Mouse (Mus musculus) CD4-positive, CD25-positive, alpha-beta regulatory T cell, adult 2 months (primary cell): ENCODE results near the gene Fam155a.
"Not testable (repeated sequence)": the region's sequence is repeated elsewhere in the genome, so short reads cannot be mapped to it uniquely, and the experiment has no call there.

Experiments
- DNase-seq: peaks from one replicate; pipeline ENCODE4 v3.0.0-alpha.2; 2012; ENCODE audit warnings: low read depth, low spot score

The Fam155a gene

DNA sequence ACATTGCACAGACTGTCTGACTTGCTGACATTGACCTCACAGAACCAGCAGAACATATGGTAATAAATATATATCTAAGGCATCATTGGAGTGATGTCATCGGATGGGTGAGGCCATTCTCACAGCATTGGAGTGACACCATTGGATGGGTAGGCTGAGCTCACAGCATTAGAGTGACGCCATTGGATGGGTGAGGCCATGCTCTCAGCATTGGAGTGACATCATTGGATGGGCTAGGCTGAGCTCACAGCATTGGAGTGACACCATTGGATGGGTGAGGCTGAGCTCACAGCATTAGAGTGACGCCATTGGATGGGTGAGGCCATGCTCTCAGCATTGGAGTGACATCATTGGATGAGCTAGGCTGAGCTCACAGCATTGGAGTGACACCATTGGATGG, 110.9 kb downstream of the Fam155a start:
- not testable (repeated sequence) for DNase-seq

DNA sequence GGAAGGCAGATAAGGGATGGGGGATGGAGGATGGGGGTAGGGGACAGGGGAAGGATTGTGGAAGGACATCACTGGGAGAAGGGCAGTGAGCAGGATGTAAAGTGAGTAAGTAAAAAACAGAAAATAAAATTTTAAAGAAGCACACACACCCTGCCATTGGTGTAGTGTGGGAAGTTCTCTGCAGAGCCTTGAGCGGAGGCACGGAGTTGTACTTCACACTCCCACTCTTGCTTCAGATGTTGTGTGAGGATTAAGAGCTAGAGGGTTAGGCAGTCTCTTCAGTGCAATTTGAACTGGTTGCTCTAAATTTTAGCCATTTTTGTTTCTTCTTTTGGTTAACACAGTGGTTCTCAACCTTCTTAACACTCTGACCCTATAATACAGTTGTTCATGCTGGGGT, 114.1 kb downstream of the Fam155a start:
- no peak for DNase-seq

DNA sequence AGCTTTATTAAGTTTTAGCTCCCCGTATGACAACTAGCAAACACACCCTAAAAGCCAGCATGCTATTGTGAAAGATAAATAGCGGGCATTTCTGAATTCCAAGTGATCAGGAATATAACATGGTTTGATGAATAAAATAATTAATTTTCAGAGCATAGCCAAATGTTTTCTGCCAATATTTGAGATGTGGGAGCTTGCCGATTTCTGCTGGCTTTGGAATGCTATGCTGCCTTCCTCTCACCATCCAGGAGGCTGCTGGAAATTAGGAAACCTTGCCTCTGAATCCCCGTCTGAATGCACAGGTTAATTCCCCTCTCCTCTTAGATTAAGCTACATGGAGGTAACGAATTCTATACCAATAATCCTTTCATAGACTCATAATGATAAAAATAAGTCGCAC, 116.1 kb downstream of the Fam155a start:
- DNase-seq = no peak

DNA sequence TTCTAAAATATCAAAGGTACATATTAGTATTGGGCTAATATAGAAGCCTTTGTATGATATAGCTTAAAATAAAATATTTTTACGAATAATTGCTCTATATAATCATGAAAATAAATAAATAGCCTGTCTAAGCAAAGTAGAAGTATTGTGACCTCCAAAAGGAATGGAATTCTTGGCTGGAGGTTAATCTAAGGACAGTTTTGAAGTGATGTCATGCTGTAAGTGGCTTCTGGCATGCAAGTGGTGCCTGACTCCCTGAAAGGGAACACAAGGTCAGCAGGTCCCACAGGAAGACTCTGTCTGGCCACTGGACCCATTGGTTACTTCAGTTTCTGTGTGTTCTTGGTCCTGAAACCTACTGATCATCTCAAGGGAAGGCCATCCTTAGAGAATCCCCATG, 117.3 kb downstream of the Fam155a start:
- no peak for DNase-seq

DNA sequence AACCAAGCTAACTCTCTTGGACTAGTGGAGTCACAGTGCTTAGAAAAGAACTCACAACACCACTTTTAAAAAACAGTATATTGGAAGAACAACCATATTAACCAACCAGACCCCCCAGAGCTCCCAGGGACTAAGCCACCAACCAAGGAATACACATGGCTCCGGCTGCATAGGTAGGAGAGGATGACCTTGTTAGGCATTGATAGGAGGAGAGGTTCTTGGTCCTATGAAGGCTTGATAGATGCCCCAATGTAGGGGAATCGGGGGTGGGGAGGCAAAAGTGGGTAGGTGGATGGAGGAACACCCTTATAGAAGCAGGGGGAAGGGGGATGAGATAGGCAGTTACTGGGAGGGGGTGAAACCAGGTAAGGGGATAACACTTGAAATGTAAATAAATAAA, 132.8 kb downstream of the Fam155a start:
- DNase-seq = no peak

DNA sequence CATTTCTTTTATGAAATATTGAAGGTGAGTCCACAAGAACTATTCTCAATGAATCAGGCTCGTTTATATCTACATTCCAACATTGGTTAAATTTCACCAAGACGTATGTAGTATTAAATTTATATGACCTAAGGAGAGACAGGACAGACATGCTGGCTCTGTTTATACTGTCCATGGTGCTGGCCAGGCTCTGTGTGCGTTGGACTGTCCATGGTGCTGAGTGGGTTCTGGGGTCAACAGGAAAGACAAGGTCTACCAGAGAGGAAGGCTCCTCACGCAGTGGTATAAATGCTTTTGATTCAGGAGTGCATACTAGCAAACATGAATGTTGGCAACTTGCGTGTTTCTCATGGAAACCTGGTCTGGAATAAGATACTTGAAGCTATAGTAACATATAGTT, 135.7 kb downstream of the Fam155a start:
- DNase-seq = no peak

DNA sequence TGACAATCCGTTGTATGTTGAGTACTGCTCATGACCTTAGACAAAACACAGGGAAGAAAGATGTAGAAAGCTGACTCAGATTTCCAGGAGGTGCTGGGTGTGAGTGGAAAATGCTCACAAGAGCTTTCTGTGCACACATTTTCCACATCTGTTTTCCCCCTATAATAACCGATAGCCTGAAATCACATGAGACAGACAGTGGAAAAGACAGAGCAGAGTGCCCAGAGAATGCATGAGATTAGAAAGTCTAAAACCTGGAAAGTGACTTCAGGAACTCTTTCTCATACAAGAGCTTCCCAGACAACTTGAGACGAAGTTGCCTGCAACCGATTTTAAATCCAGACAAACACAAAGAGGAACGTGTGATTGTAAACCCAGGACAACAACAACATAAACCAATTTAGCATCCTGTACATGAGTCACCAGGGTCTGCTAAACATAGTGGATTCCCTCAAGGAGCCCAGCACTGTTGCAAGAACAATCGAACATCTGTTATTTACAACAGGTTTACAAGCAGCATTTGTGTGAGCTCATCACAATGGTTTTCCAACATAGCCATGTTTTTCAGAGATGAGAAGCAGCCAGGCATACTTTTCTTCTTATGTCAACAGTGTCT, 163.8 kb downstream of the Fam155a start:
- no peak for DNase-seq

DNA sequence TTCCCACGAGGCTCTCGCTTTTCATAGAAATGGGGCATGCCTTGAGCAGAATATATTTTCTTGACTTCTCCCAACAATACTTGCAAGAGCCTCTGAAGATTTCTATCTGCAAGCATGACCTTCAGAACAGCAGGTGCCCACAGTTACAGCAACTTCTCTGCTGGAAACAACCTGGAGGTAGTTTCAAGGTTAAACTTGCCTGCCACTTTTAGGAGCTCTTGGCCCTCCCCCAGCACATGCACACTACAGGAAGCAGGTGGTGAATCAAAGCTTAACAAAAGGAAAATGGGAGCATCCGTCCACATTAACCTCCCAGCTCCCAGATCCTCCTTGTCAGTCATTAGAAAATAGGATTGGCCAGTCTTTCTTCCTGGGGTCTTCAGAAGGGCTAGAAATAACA, 175.0 kb downstream of the Fam155a start:
- DNase-seq = no peak

DNA sequence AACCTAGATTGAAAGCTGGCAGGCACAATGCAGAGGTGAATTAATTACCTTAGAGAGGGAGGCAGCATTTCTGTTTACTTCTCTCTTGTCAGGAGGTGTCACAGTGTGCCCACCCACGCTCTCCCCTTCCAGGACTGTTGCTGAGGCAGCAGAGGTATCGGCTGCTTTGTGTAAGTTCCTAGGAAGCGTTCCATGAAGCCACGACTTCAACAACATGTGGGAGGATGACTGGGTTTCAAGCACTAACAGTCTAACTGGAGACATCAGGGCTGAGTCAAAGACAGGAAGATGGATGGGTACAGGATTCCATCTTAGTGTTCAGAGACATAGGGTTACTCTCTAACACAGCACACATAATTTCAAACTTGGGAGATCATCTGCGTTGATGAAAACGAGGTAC, 189.1 kb downstream of the Fam155a start:
- no peak for DNase-seq

DNA sequence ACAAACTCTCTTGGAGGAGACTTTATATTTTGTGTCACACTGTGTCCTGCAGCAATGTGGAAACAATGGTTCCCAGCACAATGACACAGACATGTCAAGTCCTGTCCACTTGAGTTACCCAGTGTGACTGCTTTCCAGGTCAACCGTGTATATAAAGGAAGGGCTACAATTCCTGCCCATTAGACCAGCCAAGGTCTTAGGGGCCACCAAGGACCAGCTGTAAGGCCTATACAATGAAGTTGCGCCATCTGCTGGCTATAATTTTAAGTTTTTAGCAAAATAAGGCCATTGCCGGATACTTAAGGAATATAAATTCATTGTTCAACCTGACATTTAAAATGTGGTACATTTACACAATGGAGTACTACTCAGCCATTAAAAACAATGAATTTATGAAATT, 190.8 kb downstream of the Fam155a start:
- DNase-seq = no peak

DNA sequence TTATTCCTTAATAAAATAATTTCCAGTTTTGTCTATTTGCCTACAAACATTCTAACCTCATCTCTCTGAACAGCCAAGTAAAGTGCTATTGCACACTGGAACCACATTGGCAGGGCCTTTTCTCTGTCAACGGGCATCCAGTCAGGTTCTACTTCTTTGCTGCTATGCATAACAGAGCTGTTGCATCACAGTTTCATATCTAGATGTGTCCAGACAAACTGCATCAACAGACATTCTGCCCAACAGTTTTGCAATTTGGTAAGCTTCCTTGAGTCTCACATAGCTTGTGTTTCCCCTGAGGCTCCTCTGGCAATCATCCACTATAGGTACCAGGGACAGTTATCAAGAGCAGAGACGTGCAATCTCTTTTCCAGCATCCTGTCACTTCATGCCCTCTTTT, 199.0 kb downstream of the Fam155a start:
- DNase-seq = no peak

DNA sequence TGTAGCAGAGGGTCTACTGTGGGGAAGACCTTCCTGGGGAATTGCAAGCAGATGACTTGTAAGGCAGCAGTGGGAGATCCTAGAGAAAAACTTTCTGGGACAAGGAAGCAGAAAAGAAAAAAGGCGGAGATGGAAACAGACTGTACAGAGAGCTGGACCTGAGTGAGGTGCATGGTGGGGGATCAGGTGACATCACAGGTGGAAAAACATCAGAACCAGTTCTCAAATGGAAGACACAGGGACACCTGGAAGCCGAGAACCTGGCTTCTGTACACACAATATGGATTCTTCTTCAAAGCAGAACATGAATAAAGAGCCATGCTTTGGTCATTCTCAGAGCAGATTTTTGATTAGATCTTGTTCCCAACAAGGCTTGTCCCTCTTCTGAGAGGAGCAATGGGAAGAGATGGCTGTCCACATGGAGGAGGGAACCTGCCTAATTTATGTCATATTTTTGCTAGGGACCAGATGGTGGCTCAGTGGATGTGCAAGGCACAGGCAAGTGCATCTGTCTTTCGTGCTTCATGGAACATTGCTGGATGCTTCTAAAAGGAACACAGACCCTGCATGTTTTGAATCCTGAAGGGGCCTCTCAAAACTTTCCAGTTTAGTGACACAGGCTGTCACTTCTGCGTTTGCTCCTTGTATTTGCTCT, 201.3 kb downstream of the Fam155a start:
- DNase-seq = no peak

DNA sequence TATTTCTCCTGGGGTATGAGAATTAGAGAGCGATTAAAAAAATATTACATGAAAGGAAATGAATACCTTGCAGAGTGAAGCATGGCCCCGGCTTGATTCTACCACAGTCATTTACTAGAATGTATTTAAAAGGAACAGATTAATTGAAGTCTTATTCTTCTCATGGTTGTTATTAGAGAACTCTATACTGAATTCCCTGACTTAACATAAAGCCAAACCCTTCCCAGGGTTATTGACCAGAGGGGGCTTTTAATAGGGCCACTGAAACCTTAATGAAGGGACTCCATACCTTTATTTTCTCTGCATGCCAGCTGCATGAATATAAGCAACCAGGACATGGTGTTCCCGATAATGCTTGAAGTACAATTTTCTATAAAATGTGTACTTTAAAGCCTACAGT, 221.8 kb downstream of the Fam155a start:
- no peak for DNase-seq

DNA sequence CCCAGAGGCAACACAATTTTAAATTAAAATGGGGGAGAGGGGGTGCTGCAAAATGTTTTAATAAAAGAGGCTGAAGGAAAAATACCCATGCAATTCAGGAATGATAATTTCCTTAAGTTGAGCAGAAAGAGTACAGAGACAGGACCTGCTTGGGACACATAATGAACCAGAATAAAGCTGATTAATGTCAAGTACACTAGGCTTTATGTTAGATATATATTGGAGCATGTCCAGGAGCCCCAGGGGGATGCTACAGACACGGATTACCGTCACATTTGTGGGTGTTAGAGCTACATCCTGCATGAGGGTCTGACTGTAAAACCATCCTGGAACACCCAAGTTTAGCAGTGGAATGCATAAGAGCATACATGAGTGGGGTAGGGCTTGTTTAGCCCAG, 223.4 kb downstream of the Fam155a start:
- DNase-seq = no peak

DNA sequence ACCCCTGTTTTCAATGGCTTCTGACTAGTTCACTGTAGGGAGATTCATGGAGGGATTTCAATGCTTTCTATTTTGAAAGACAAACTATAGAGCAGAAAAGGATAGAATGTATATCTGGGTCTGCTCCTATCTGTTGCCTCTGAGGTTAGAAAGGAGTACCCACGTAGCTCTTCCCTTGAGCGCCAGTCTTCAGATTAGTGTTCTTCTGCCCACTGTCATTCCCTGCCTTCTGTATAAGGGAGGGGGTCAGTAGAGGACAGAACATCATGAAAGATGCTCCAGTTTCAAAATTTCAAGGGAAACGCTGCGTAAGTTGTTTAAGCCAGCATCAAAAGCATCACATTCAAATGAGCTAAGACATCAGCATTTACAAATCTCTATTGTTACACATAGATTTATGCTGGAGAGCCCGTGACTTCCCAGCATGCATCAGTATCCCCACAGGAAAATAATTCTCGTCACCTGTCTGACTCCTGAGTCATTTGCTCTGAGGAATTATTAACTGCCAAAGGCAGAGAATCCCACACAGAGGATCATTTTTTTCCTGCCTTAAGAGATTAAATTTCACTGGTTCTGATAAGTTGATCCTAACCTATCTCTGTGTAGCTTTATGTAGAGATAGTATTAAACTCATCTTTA, 223.9 kb downstream of the Fam155a start:
- no peak for DNase-seq

DNA sequence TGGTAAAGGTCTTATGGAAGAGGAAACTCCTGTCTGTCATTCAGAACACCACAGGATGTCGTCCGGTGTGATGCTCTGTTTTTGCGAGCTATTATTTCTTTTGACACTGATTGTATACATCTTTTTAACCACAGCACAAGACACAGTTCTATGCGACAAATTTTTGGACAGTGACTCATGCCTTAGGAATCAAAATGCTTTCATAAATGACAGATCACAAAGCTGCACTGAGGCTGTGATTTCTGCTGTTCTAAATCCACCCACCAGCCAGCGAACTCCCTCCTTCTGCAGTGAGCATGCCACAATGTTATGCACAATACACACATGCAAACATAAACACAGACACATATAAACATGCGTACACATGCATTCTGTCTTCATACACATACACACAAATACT, 224.5 kb downstream of the Fam155a start:
- no peak for DNase-seq

DNA sequence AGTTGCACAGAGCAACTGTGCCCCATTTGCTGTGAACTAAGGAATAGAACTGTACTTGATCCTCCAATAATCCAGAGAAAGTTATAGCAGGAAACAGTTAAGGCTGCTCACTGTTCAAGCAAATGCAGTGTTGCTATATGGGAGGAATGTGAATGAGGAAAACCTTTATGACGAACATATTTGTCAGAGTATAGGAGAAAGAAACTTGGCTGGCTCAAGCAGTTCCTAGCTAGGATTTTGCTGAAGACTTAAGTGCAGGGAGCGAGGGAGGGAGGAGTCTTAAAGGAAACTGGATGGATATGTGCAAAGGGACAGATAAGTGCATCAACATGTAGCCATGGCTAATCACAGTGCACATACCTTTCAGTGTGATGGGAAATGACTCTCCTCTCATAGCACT, 225.3 kb downstream of the Fam155a start:
- DNase-seq = no peak

DNA sequence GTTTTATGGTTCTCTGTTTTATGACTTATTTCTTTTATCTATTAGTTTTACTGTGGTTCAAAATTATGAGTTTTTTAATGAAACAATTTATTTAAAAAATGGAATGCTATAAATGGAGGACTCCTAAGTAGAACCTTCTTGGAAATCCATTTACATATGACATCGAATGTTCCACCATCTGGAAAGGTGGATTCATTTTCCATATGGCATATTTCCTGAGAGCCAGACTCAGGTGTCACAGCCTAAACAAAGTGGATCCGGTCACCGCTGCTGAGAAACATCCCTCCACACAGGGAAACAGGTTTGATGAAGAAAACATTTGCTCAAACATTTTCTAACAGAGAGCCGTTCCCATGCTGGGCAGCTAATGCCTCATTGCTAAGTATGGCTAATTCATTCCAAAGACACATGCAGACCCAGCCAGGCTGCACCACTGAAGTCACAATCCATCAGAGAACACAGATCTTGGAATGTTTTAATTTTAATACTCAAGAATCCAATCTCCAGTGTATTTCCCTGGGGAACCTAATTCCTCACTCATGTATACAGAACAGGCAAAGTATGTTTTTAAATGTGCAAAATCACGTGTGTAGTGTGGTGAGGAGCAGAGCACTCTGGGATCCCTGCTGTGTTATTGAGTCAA, 235.1 kb downstream of the Fam155a start:
- DNase-seq = no peak

DNA sequence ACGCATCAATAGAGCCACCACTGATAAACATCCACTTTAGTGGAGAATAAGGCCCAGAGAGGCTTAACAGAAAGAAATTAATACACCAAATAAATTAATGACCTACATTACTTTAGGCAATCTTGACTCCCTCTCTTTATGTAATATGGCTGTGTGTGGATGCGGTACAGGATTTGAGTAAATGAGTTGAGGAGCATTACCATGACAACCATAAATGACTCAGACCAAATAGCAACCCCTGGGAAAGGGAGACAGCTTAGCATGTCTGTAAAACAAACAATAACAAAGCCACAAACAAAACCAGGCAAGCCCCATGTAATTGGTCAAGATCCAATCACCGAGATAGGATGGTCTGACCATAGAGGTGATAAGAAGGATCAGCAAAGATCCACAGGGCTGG, 244.4 kb downstream of the Fam155a start:
- DNase-seq = no peak

DNA sequence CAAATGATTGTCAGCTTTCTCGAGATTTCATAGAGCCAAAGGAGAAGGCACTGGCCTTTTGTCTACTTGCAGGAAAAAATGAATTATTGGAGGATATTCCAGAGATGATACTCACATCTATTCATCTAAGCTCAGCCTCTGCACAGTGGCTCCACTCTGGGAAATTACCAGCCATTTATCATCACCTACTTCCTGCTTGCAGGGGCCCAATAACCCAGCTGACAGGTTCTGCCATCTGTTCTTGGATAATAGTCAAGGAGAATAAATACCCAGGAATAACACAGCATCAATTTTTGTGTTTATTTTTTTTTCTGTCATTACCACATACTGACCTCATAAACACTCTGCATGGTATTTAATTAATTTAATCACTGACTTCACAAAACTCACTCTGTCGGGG, 249.4 kb downstream of the Fam155a start:
- no peak for DNase-seq

DNA sequence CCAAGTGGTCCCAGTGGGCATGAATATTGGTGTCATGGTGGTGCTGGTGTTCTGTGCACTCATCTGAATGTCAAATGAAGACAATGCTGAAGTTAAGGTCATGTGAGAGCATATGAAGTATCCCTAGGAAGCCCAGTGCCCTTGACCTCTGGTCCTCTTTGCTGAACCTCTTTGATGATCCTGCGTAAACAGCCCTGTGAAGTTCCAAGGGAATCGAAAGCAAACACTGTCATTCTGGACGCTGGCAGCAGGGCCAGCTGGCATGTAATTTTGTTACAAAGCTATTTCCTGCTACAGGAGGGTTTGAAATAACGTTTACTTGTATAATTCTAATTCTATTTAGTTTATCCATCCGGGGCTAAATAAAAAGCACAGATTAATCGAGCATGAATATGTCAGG, 270.2 kb downstream of the Fam155a start:
- no peak for DNase-seq

DNA sequence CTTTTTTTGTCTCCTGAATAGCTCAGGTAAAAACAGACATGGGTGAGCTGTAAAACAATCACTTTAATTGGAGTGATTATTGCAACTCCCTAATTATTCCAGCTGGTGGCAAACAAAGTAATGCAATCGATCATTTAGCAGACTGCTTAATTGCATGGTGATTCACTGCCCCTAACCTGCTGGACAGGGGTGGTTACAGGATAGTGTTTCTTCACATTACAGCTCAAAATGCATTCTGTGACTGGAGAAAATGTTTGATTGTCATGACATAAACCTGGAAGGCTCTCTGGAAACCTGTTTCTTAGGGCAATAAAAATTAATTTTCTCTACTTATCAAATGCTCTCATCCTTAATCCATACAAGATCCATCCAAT, 276.7 kb downstream of the Fam155a start:
- DNase-seq = no peak
